8 mouse cellular contexts compared by ENCODE assay signal in genomic region chr2:148442172-148442571, GRCm38 (mm10). TPM values are rescaled to one million over a fixed set of nuclear protein-coding genes. Genes with fewer than 3 reads are reported as not detected.
DNase-seq lines count a peak whose midpoint lies in the region; ATAC-seq and TF ChIP-seq lines count a peak whose summit lies in the region.

No protein-coding gene starts in this region.

- intact Hi-C loops in heart, adult 2 months (cut with DNase I): loop anchor here (2.0 kb wide), 1 partner anchor 37 kb away; no protein-coding TSS in a partner anchor

- H3K27me3 ChIP-seq in heart, adult 2 months (ENCODE audit: control insufficient read depth, insufficient read depth, low read length): no peaks in the 10 kb centered on the region
- H3K27me3 ChIP-seq in intestine, embryonic 16.5 days (replicated peaks; ENCODE audit: control insufficient read depth, insufficient read depth, low read length): no peaks in the 10 kb centered on the region

- no peak for TF ChIP-seq EP300 in heart, adult 2 months (IDR thresholded peaks at IDR 0.05; ENCODE audit: insufficient read depth, low read depth, low read length)

- H3K4me2 ChIP-seq in intestine, embryonic 16.5 days (ENCODE audit: low read depth, low read length): no peak overlapping the region

- DNase-seq in layer of hippocampus, adult 2 months (ENCODE audit: low spot score in 2 of 2): no peak
- DNase-seq in layer of hippocampus, postnatal 14 days (ENCODE audit: low spot score in 2 of 2): no peak
- peak; percentile 40 to 45 for DNase-seq in heart, adult 2 months
- no peak for DNase-seq in frontal cortex, postnatal 14 days (ENCODE audit: low spot score in 2 of 2)
- DNase-seq in embryo, embryonic 11 days: no peak
- no peak for DNase-seq in gastrocnemius, adult 18-20 months (ENCODE audit: low spot score)

- H3K9ac ChIP-seq in heart, adult 2 months (ENCODE audit: low read depth, low read length): peak overlapping the region; percentile 76
- H3K9ac ChIP-seq in intestine, embryonic 16.5 days (ENCODE audit: low read depth, low read length): peak overlapping the region; percentile 48; the same call in 1 of the 2 replicates

- H3K79me2 ChIP-seq in heart, adult 2 months (replicated peaks; ENCODE audit: control insufficient read depth, insufficient read depth, low read length): no peaks in the 10 kb centered on the region

- peaks cover 10% of the 10 kb centered on the region for H3K4me1 ChIP-seq in heart, adult 2 months (ENCODE audit: control insufficient read depth, insufficient read depth, low read length)
- H3K4me1 ChIP-seq in intestine, embryonic 16.5 days (ENCODE audit: control insufficient read depth, insufficient read depth, low read length): no peaks in the 10 kb centered on the region

- H3K27ac ChIP-seq in layer of hippocampus, adult 2 months: peak overlapping the region; percentile 72
- H3K27ac ChIP-seq in heart, adult 2 months: peak overlapping the region; percentile 99
- peak overlapping the region; percentile 36; the same call in 1 of the 2 replicates for H3K27ac ChIP-seq in intestine, embryonic 16.5 days (ENCODE audit: low read length)

- no peak for ATAC-seq in intestine, embryonic 16.5 days
- ATAC-seq in megakaryocyte, adult 5-6 weeks (ENCODE audit: poor library complexity, severe bottlenecking): peak; percentile 3; the same call in 1 of the 2 replicates

- TF ChIP-seq POLR2A in heart, adult 2 months (IDR thresholded peaks at IDR 0.05; ENCODE audit: insufficient read depth, low read depth, low read length): no peak

- H3K9me3 ChIP-seq in intestine, embryonic 16.5 days (ENCODE audit: control insufficient read depth, low read length): no peaks in the 10 kb centered on the region

- no peak for TF ChIP-seq CTCF in layer of hippocampus, adult 2 months (conservative IDR thresholded peaks at IDR 0.05)
- no peak for TF ChIP-seq CTCF in heart, adult 2 months (IDR thresholded peaks at IDR 0.05)

- peak overlapping the region; percentile 33 for H3K4me3 ChIP-seq in layer of hippocampus, adult 2 months
- peak overlapping the region; percentile 66 for H3K4me3 ChIP-seq in heart, adult 2 months
- peak overlapping the region; percentile 20 for H3K4me3 ChIP-seq in intestine, embryonic 16.5 days (ENCODE audit: low read length)

- WGBS in heart, adult 2 months: 39% methylated on average over 4 of the region's 4 CpGs
- WGBS in intestine, embryonic 16.5 days: 83% methylated on average over 4 of the region's 4 CpGs

- peaks cover 8% of the 10 kb centered on the region for H3K36me3 ChIP-seq in heart, adult 2 months (ENCODE audit: control insufficient read depth, insufficient read depth, low read length)
- H3K36me3 ChIP-seq in intestine, embryonic 16.5 days (ENCODE audit: control insufficient read depth, insufficient read depth, low read length): no peaks in the 10 kb centered on the region

RNA-seq across cellular contexts. Expression of gene Cd93, which starts 1.2 kb away (rescaled TPM):
- 1 to 10 TPM; 3.2 to 5.1 TPM for total RNA-seq in layer of hippocampus, adult 2 months (2021)
- 10 to 100 TPM; 11.8 to 13.5 TPM for total RNA-seq in layer of hippocampus, postnatal 14 days (2021)
- total RNA-seq in heart, adult 2 months (2021): 10 to 100 TPM; 47.8 to 51.8 TPM
- polyA plus RNA-seq in heart, adult 2 months (2012; rRNA removed): 28.1 and 52.2 TPM in 2 replicates
- 8.3 and 9.0 TPM in 2 replicates for polyA plus RNA-seq in intestine, embryonic 16.5 days (2015; fragmentation: Nextera tagmentation; extraction: Ambion mirVana)
- 48.5 and 49.1 TPM in 2 replicates for total RNA-seq in megakaryocyte, adult 5-6 weeks (2015)
- total RNA-seq in megakaryocyte, adult 5-6 weeks (2017): 61.8 and 65.4 TPM in 2 replicates
- 10 to 100 TPM in 1 of 2 experiments, 1 to 10 TPM in 1; 7.9 to 14.8 TPM for total RNA-seq in gastrocnemius, adult 18-20 months (2021)

RNA-seq across cellular contexts. Expression of gene Thbd, which starts 34.2 kb away (rescaled TPM):
- 1 to 10 TPM; 5.3 to 6.9 TPM for total RNA-seq in layer of hippocampus, adult 2 months (2021)
- total RNA-seq in layer of hippocampus, postnatal 14 days (2021): 1 to 10 TPM; 3.3 to 4.3 TPM
- total RNA-seq in heart, adult 2 months (2021): 10 to 100 TPM; 41.7 to 47.8 TPM
- 38.9 and 65.0 TPM in 2 replicates for polyA plus RNA-seq in heart, adult 2 months (2012; rRNA removed)
- polyA plus RNA-seq in intestine, embryonic 16.5 days (2015; fragmentation: Nextera tagmentation; extraction: Ambion mirVana): 46.6 and 46.8 TPM in 2 replicates
- 31.0 and 33.5 TPM in 2 replicates for total RNA-seq in megakaryocyte, adult 5-6 weeks (2015)
- total RNA-seq in megakaryocyte, adult 5-6 weeks (2017): 31.1 and 31.3 TPM in 2 replicates
- 10 to 100 TPM; 11.3 to 21.6 TPM for total RNA-seq in gastrocnemius, adult 18-20 months (2021)

RNA-seq across cellular contexts. Expression of gene Sstr4, which starts 47.0 kb away (rescaled TPM):
- total RNA-seq in layer of hippocampus, adult 2 months (2021): 10 to 100 TPM; 75.5 TPM
- 10 to 100 TPM; 60.6 to 67.4 TPM for total RNA-seq in layer of hippocampus, postnatal 14 days (2021)
- 1 to 10 TPM; 1.1 to 2.0 TPM for total RNA-seq in heart, adult 2 months (2021)
- polyA plus RNA-seq in heart, adult 2 months (2012; rRNA removed): 1.4 and 2.4 TPM in 2 replicates
- polyA plus RNA-seq in intestine, embryonic 16.5 days (2015; fragmentation: Nextera tagmentation; extraction: Ambion mirVana): 1.6 and 1.8 TPM in 2 replicates
- total RNA-seq in megakaryocyte, adult 5-6 weeks (2015): 0.80 TPM in 1 of 2 replicates, not detected in the other
- total RNA-seq in megakaryocyte, adult 5-6 weeks (2017): 1.5 TPM in 1 of 2 replicates, not detected in the other
- total RNA-seq in gastrocnemius, adult 18-20 months (2021): not detected

Comparison
In these comparisons a context has a peak if more than half of its experiments do, and no peak if none do; other contexts are left out.
1. DNase-seq: peak in heart, adult 2 months (2 of 2); none in layer of hippocampus, adult 2 months (0 of 2), layer of hippocampus, postnatal 14 days (0 of 2), frontal cortex, postnatal 14 days (0 of 2), embryo, embryonic 11 days (single experiment) and gastrocnemius, adult 18-20 months (single experiment).
2. H3K27ac ChIP-seq: peak in every context shown above with its lines; median percentile 99 in heart, adult 2 months; 72 in layer of hippocampus, adult 2 months; 36 in intestine, embryonic 16.5 days.
3. RNA of gene Sstr4, which starts 47.0 kb away (total RNA-seq): 75.5 TPM in layer of hippocampus, adult 2 months and 60.6 to 67.4 TPM in layer of hippocampus, postnatal 14 days; 1.1 to 2.0 TPM in heart, adult 2 months, 0.80 to 1.5 TPM in megakaryocyte, adult 5-6 weeks and not detected in gastrocnemius, adult 18-20 months; every median in the first group is over 10 times any median in the second.
4. Peak in every context shown above with its lines, with median percentiles within 50 percentile points of each other: H3K4me3 ChIP-seq.